Mouse (Mus musculus) liver, embryonic 14.5 days (tissue): Measurements from ENCODE around the gene Clhc1.

ENCODE experiments used
- CTCF ChIP-seq: IDR thresholded peaks from 2 replicates; pipeline ENCODE4 v1.5.1; 2016; ENCODE audit warnings: antibody characterized with exemption, low read depth, control low read depth
- EP300 ChIP-seq: IDR thresholded peaks from 2 replicates; pipeline ENCODE4 v1.6.1; 2016; ENCODE audit warnings: antibody characterized with exemption, low read depth

- TF ChIP-seq CTCF (no peak), EP300 (no peak)
Observed at GRCm38 (mm10) chr11:29623327-29623726, 75.6 kb downstream of the Clhc1 start.
